Mouse (Mus musculus) layer of hippocampus, adult 9-11 months (tissue): Measurements from ENCODE around the gene H2al1m.
"Not testable (repeated sequence)": the region's sequence is repeated elsewhere in the genome, so short reads cannot be mapped to it uniquely, and the experiment has no call there.

Experiments used
- DNase-seq: peaks from one replicate; pipeline ENCODE4 v3.0.0; 2022

Gene H2al1m

DNA sequence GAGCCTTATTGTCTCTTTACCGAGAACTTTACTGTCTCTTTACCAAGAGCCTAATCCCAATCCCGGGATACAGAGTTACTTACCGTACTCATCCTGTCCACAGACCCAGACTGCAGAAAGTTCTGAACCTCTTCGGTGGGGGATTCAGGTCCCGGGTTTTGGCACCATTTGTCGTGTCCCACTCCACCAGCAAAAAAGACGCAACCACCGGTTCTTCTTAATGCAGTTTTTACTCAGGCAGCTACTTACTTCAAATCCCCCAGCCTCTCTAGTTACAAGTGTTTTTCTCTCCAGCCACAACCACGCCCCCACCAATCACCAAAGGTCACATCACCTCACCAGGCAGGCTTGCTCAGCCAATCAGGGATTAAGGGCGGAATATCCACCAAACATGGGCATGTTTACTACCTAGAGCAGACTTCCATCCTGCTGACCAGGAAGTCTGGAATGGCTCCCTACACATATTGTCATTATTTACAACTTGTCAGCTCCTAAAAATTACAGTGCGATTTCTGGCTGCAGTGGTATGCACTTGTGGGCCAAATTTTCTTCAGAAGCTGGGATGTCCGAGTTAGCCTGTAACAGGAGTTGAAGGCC lies 48.9 kb downstream of the H2al1m start:
- not testable (repeated sequence) for DNase-seq

DNA sequence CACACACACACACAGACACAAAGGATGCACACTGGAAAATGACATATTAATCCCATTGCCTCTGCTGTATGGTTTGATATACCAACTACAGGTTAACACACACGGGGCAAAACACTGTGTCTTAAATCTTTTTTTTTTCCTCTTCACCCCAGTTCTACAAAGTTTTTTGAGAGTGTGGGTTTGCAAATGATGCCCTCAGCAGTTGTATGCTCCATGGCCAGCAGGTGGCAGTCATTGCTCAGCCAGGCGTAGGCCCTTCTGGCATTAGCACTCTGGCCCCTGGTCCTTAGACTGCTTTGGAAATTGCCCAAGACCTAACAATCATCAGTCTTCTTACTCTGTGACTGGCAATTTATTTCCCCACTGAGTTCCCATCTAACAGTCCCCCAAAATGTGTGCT lies 49.5 kb downstream of the H2al1m start:
- not testable (repeated sequence) for DNase-seq
